Comparison of ENCODE assay signal across 9 mouse cellular contexts in the genomic region with DNA sequence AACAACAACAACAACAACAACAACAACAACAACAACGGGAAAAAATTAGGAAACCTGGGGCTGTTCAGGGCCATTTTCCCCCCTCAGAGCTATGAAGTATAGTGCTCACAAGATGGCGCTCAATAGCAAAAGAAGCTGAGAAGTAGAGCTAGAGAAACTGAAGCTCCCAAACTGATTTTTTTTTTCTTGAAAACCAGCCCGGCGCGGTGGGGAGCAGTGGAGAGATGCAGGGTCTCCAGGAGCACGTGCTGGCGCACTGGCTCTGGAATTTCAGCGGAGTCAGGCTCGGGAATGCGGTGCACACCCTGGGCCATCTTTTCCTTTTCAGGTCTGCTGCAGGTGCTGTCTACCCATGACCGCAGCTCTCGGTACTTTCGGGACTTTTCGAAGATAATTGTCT.
DNase-seq lines count a peak whose midpoint lies in the region; ATAC-seq and TF ChIP-seq lines count a peak whose summit lies in the region.
"Had no signal": no experiment of that assay in that cellular context is flagged by ENCODE, and none has a peak within 500 bp of the region (broad histone marks: within the 10 kb centered on the region; RNA-seq: fewer than 3 reads in every experiment).

No protein-coding gene starts in this region.

- H3ac ChIP-seq in myocyte (ENCODE audit: control insufficient read depth, insufficient read length), result no peak overlapping the region

- H3K79me2 ChIP-seq in myocyte (ENCODE audit: control insufficient read depth, insufficient read depth), result no peaks in the 10 kb centered on the region

- no peaks in the 10 kb centered on the region for H3K27me3 ChIP-seq in heart, embryonic 11.5 days (ENCODE audit: control insufficient read depth, insufficient read depth, low read length)
- H3K27me3 ChIP-seq in kidney, embryonic 14.5 days (ENCODE audit: control insufficient read depth, insufficient read depth, low read length), result no peaks in the 10 kb centered on the region
- no peaks in the 10 kb centered on the region for H3K27me3 ChIP-seq in limb, embryonic 14.5 days (ENCODE audit: control insufficient read depth, insufficient read depth, low read length)
- H3K27me3 ChIP-seq in myocyte (ENCODE audit: control insufficient read depth, insufficient read depth, insufficient read length), result no peaks in the 10 kb centered on the region

- DNase-seq in urinary bladder, postnatal 25 days (ENCODE audit: low spot score), result peak; percentile 6
- DNase-seq in urinary bladder, postnatal 10 days (ENCODE audit: low spot score), result no peak
- DNase-seq in embryo, embryonic 10 days (ENCODE audit: low spot score), result peak; percentile 78
- DNase-seq in limb, embryonic 14.5 days (ENCODE audit: low spot score), result peak; percentile 88
- peak; percentile 30 for DNase-seq in thymus, postnatal 25 days

- peak overlapping the region; percentile 32 for H3K4me3 ChIP-seq in heart, embryonic 11.5 days (ENCODE audit: low read depth, low read length)
- H3K4me3 ChIP-seq in kidney, embryonic 14.5 days (ENCODE audit: low read length), result peak overlapping the region; percentile 28; the same call in 1 of the 2 replicates
- H3K4me3 ChIP-seq in limb, embryonic 14.5 days (replicated peaks; ENCODE audit: low read length), result no peak overlapping the region
- H3K4me3 ChIP-seq in myocyte, result peak overlapping the region; percentile 12
- H3K4me3 ChIP-seq: erythroblast, embryonic 14.5 days had no signal

- ATAC-seq in heart, embryonic 11.5 days (replicated peaks; ENCODE audit: insufficient number of reproducible peaks, low FRiP score, low TSS enrichment), result peak; percentile 57
- ATAC-seq in kidney, embryonic 14.5 days (ENCODE audit: low FRiP score, low TSS enrichment), result peak; percentile 75
- ATAC-seq in limb, embryonic 14.5 days (ENCODE audit: low FRiP score, low read depth), result peak; percentile 74

- no peaks in the 10 kb centered on the region for H3K9me3 ChIP-seq in heart, embryonic 11.5 days (replicated peaks; ENCODE audit: control insufficient read depth, low read length)
- H3K9me3 ChIP-seq in kidney, embryonic 14.5 days (ENCODE audit: control insufficient read depth, low read length), result no peaks in the 10 kb centered on the region
- H3K9me3 ChIP-seq in limb, embryonic 14.5 days (ENCODE audit: control insufficient read depth, low read length), result no peaks in the 10 kb centered on the region

- TF ChIP-seq POLR2A in limb, embryonic 14.5 days (IDR thresholded peaks at IDR 0.05; ENCODE audit: borderline replicate concordance, extremely low read depth, insufficient read depth, insufficient read length), result no peak
- TF ChIP-seq POLR2A in myocyte (IDR thresholded peaks at IDR 0.05; ENCODE audit: insufficient read length, low read depth), result no peak

- 23% methylated on average over 14 of the region's 14 CpGs for WGBS in heart, embryonic 11.5 days (ENCODE audit: insufficient replicate concordance)
- WGBS in kidney, embryonic 14.5 days, result 20% methylated on average over 14 of the region's 14 CpGs
- WGBS in limb, embryonic 14.5 days, result 21% methylated on average over 13 of the region's 14 CpGs

- no peak overlapping the region for H3K27ac ChIP-seq in heart, embryonic 11.5 days (ENCODE audit: low read depth, low read length)
- H3K27ac ChIP-seq in kidney, embryonic 14.5 days (ENCODE audit: low read depth, low read length), result no peak overlapping the region
- H3K27ac ChIP-seq in limb, embryonic 14.5 days (replicated peaks; ENCODE audit: low read depth, low read length), result no peak overlapping the region

- H3K4me1 ChIP-seq in heart, embryonic 11.5 days (ENCODE audit: control insufficient read depth, insufficient read depth, low read length), result no peaks in the 10 kb centered on the region
- H3K4me1 ChIP-seq in kidney, embryonic 14.5 days (ENCODE audit: control insufficient read depth, insufficient read depth, low read length), result no peaks in the 10 kb centered on the region
- peaks cover 6% of the 10 kb centered on the region for H3K4me1 ChIP-seq in limb, embryonic 14.5 days (ENCODE audit: control insufficient read depth, insufficient read depth, low read length)

- H3K4me2 ChIP-seq in heart, embryonic 11.5 days, result peak overlapping the region; percentile 68
- H3K4me2 ChIP-seq in kidney, embryonic 14.5 days (replicated peaks; ENCODE audit: low read depth, low read length), result peak overlapping the region; percentile 51
- H3K4me2 ChIP-seq in limb, embryonic 14.5 days (replicated peaks; ENCODE audit: low read depth, low read length, severe bottlenecking), result peak overlapping the region; percentile 51
- peak overlapping the region; percentile 80 for H3K4me2 ChIP-seq in myocyte (ENCODE audit: low read depth)

- peak overlapping the region; percentile 50; the same call in 1 of the 2 replicates for H3K9ac ChIP-seq in heart, embryonic 11.5 days (ENCODE audit: low read depth, low read length)
- H3K9ac ChIP-seq in kidney, embryonic 14.5 days (ENCODE audit: low read depth, low read length), result no peak overlapping the region
- no peak overlapping the region for H3K9ac ChIP-seq in limb, embryonic 14.5 days (ENCODE audit: low read depth, low read length, severe bottlenecking)

- no peaks in the 10 kb centered on the region for H3K36me3 ChIP-seq in heart, embryonic 11.5 days (ENCODE audit: control insufficient read depth, insufficient read depth, low read length)
- no peaks in the 10 kb centered on the region for H3K36me3 ChIP-seq in kidney, embryonic 14.5 days (ENCODE audit: control insufficient read depth, insufficient read depth, low read length)
- H3K36me3 ChIP-seq in limb, embryonic 14.5 days (ENCODE audit: control insufficient read depth, insufficient read depth, low read length), result no peaks in the 10 kb centered on the region
- H3K36me3 ChIP-seq in myocyte (ENCODE audit: control insufficient read depth, insufficient read depth), result no peaks in the 10 kb centered on the region

TF ChIP-seq in myocyte, 11 proteins besides CTCF, POLR2A, EP300 and RAD21:
- no peak for TF ChIP-seq MYOD1 (IDR thresholded peaks at IDR 0.05; ENCODE audit: control insufficient read depth in 1 of 3, insufficient read length in 2 of 3, low read depth in 2 of 3)
- no peak for TF ChIP-seq MAX (IDR thresholded peaks at IDR 0.05; ENCODE audit: low read depth)
- TF ChIP-seq CEBPB (IDR thresholded peaks at IDR 0.05; ENCODE audit: insufficient read depth, poor library complexity, severe bottlenecking), result no peak
- TF ChIP-seq POLR2AphosphoS2 (IDR thresholded peaks at IDR 0.05; ENCODE audit: insufficient read length, low read depth), result no peak
- TF ChIP-seq TCF3 (IDR thresholded peaks at IDR 0.05; ENCODE audit: insufficient read length, low read depth), result no peak
